Mouse (Mus musculus) kidney, postnatal 36 days (tissue): ENCODE measurements around the gene Klhl33.
"Not testable (repeated sequence)": the region's sequence is repeated elsewhere in the genome, so short reads cannot be mapped to it uniquely, and the experiment has no call there.

Source experiments
- DNase-seq, 2 experiments: peaks; one replicate each; pipeline ENCODE4 v3.0.0; 2021 to 2022; ENCODE audit warnings: mixed read lengths in 2 of 2

The Klhl33 gene

GRCm38 (mm10) chr14:50897374-50897765 lies at the start of gene Klhl33:
Gene Klhl33, minus strand, starts transcription at chr14:50897507.
- DNase-seq, result no peak

- DNase-seq, result not testable (repeated sequence)
These were observed 48.2 kb upstream of the Klhl33 start for GRCm38 (mm10) chr14:50945526-50945925.

GRCm38 (mm10) chr14:50945081-50945480 lies 47.8 kb upstream of the Klhl33 start:
- not testable (repeated sequence) for DNase-seq

- peak in 1 of 2 experiments; percentile 56 for DNase-seq
These were observed 47.3 kb upstream of the Klhl33 start for GRCm38 (mm10) chr14:50944668-50945033.

- DNase-seq, result peak; percentile 96 to 97
These were observed 46.8 kb upstream of the Klhl33 start, which contains the start of gene Gm49342 for GRCm38 (mm10) chr14:50943932-50944667. Gene Gm49342, plus strand, starts transcription at chr14:50944517.

GRCm38 (mm10) chr14:50938940-50939339 lies 41.6 kb upstream of the Klhl33 start:
- no peak for DNase-seq

- DNase-seq, result no peak
These were observed 41.0 kb upstream of the Klhl33 start for GRCm38 (mm10) chr14:50938119-50938908.

GRCm38 (mm10) chr14:50936649-50937048 lies 39.3 kb upstream of the Klhl33 start:
- no peak for DNase-seq

GRCm38 (mm10) chr14:50931493-50932020 lies 34.2 kb upstream of the Klhl33 start:
- DNase-seq, result no peak

- DNase-seq, result peak; percentile 100
These were observed 33.6 kb upstream of the Klhl33 start, which contains the start of the genes Pip4p1 and Pnp for GRCm38 (mm10) chr14:50930754-50931492. Gene Pip4p1, minus strand, starts transcription at chr14:50930856. Gene Pnp, plus strand, starts transcription at chr14:50931082.

GRCm38 (mm10) chr14:50930377-50930753 lies 33.1 kb upstream of the Klhl33 start:
- peak; percentile 80 to 88 for DNase-seq

GRCm38 (mm10) chr14:50929951-50930350 lies 32.6 kb upstream of the Klhl33 start:
- DNase-seq, result no peak

GRCm38 (mm10) chr14:50927366-50927765 lies 30.1 kb upstream of the Klhl33 start:
- no peak for DNase-seq

- no peak for DNase-seq
These were observed 28.0 kb upstream of the Klhl33 start for GRCm38 (mm10) chr14:50925111-50925920.

- DNase-seq, result peak; percentile 97 to 98
These were observed 27.2 kb upstream of the Klhl33 start, which contains the start of the genes Osgep and Apex1 for GRCm38 (mm10) chr14:50924281-50925064. Gene Osgep, minus strand, starts transcription at chr14:50924893. Gene Apex1, plus strand, starts transcription at chr14:50924968.

- not testable (repeated sequence) for DNase-seq
These were observed 26.1 kb upstream of the Klhl33 start for GRCm38 (mm10) chr14:50923437-50923836.

- no peak for DNase-seq
These were observed 14.0 kb upstream of the Klhl33 start for GRCm38 (mm10) chr14:50911356-50911755.

- no peak for DNase-seq
These were observed 10.8 kb upstream of the Klhl33 start for GRCm38 (mm10) chr14:50908126-50908525.

GRCm38 (mm10) chr14:50905327-50905726 lies 8.0 kb upstream of the Klhl33 start:
- not testable (repeated sequence) for DNase-seq

- no peak for DNase-seq
These were observed 7.5 kb upstream of the Klhl33 start for GRCm38 (mm10) chr14:50904828-50905129.
